8 mouse cellular contexts compared by ENCODE assay signal in the genomic region with DNA sequence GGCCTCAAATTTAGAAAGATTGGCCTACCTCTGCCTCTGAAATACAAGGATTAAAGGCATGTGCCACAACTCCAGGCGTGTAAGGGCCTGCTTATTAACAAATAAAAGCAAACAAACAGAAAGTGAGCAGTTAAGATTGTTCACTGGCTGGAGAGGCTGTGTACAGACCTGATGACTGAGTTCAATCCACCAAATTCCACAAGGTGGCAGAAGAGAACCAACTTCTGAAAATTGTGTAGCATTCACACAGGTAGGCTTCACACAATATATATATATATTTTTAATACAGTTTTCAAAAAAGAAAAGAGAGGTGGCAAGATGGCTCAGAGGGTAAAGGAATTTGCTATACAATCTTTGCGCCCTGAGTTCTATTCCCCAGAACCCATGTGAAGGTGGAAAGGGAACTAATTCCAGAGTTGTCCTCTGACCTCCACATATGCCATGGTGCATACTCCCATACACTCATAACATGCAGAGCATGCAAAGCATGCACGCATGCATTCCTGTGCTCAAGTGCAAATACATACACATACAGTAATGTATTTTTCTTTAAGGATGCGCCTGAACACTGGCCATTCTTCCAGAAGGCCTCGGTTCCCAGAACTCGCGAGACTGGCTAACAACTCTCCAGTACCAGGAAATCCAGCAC. TPM values are rescaled to one million over a fixed set of nuclear protein-coding genes. Genes with fewer than 3 reads are reported as not detected.
DNase-seq lines count a peak whose midpoint lies in the region; ATAC-seq and TF ChIP-seq lines count a peak whose summit lies in the region.

No protein-coding gene starts in this region.

- no peak overlapping the region for H3K4me2 ChIP-seq in midbrain, embryonic 11.5 days
- no peak overlapping the region for H3K4me2 ChIP-seq in midbrain, embryonic 15.5 days
- no peak overlapping the region for H3K4me2 ChIP-seq in hindbrain, postnatal 0 days (ENCODE audit: low read depth, low read length)

- TF ChIP-seq CTCF in hindbrain, postnatal 0 days (IDR thresholded peaks at IDR 0.05; ENCODE audit: low read depth) = peak; percentile 78

- peaks cover 3% of the 10 kb centered on the region; the same call in 1 of the 2 replicates for H3K27me3 ChIP-seq in midbrain, embryonic 11.5 days (ENCODE audit: control insufficient read depth, insufficient read depth, low read length)
- H3K27me3 ChIP-seq in midbrain, embryonic 15.5 days (replicated peaks) = no peaks in the 10 kb centered on the region
- H3K27me3 ChIP-seq in hindbrain, postnatal 0 days (ENCODE audit: insufficient read depth, low read length) = no peaks in the 10 kb centered on the region

- peak; percentile 63 for DNase-seq in heart, adult 11 months
- no peak for DNase-seq in heart, postnatal 25 days (ENCODE audit: low spot score)
- DNase-seq in midbrain, embryonic 11.5 days (ENCODE audit: low spot score, missing footprints) = peak; percentile 92
- peak; percentile 64 for DNase-seq in R1 (ENCODE audit: low read depth, low spot score)
- DNase-seq in hindbrain, postnatal 0 days (ENCODE audit: low spot score) = peak; percentile 87
- DNase-seq in retina, postnatal 1 day = peak; percentile 74
- DNase-seq in urinary bladder, adult 2 months (ENCODE audit: low spot score) = no peak

- no peaks in the 10 kb centered on the region for H3K9me3 ChIP-seq in midbrain, embryonic 11.5 days (ENCODE audit: control insufficient read depth, low read length)
- no peaks in the 10 kb centered on the region for H3K9me3 ChIP-seq in midbrain, embryonic 15.5 days
- no peaks in the 10 kb centered on the region for H3K9me3 ChIP-seq in hindbrain, postnatal 0 days (ENCODE audit: low read length)

- 67% methylated on average over 7 of the region's 7 CpGs for WGBS in midbrain, embryonic 11.5 days
- 70% methylated on average over 7 of the region's 7 CpGs for WGBS in midbrain, embryonic 15.5 days
- 69% methylated on average over 7 of the region's 7 CpGs for WGBS in hindbrain, postnatal 0 days

- ATAC-seq in midbrain, embryonic 11.5 days (ENCODE audit: low FRiP score) = no peak
- no peak for ATAC-seq in midbrain, embryonic 15.5 days (replicated peaks)
- no peak for ATAC-seq in hindbrain, postnatal 0 days

- peaks cover 3% of the 10 kb centered on the region; the same call in 1 of the 2 replicates for H3K4me1 ChIP-seq in midbrain, embryonic 11.5 days (ENCODE audit: control insufficient read depth, insufficient read depth, low read length)
- peaks cover 10% of the 10 kb centered on the region; the same call in 1 of the 2 replicates for H3K4me1 ChIP-seq in midbrain, embryonic 15.5 days
- H3K4me1 ChIP-seq in hindbrain, postnatal 0 days (ENCODE audit: insufficient read depth, low read length) = peaks cover 5% of the 10 kb centered on the region; the same call in 1 of the 2 replicates

- H3K9ac ChIP-seq in midbrain, embryonic 11.5 days (ENCODE audit: low read length) = no peak overlapping the region
- H3K9ac ChIP-seq in midbrain, embryonic 15.5 days = no peak overlapping the region
- H3K9ac ChIP-seq in hindbrain, postnatal 0 days (replicated peaks; ENCODE audit: low read length) = no peak overlapping the region

- intact Hi-C loops in heart, postnatal 25 days (cut with DNase I) = loop anchor here (5.0 kb wide), 1 partner anchor 530 kb away; no protein-coding TSS in a partner anchor

- H3K27ac ChIP-seq in midbrain, embryonic 11.5 days (ENCODE audit: low read depth, low read length) = no peak overlapping the region
- H3K27ac ChIP-seq in midbrain, embryonic 15.5 days = no peak overlapping the region
- no peak overlapping the region for H3K27ac ChIP-seq in hindbrain, postnatal 0 days

- H3K4me3 ChIP-seq in midbrain, embryonic 11.5 days (ENCODE audit: low read depth, low read length) = no peak overlapping the region
- H3K4me3 ChIP-seq in midbrain, embryonic 15.5 days = no peak overlapping the region
- no peak overlapping the region for H3K4me3 ChIP-seq in hindbrain, postnatal 0 days (ENCODE audit: low read length)

- H3K36me3 ChIP-seq in midbrain, embryonic 11.5 days (ENCODE audit: control insufficient read depth, insufficient read depth, low read length) = no peaks in the 10 kb centered on the region
- H3K36me3 ChIP-seq in midbrain, embryonic 15.5 days (replicated peaks) = no peaks in the 10 kb centered on the region
- H3K36me3 ChIP-seq in hindbrain, postnatal 0 days (ENCODE audit: insufficient read depth, low read length) = no peaks in the 10 kb centered on the region

RNA-seq across cellular contexts. Expression of gene Snta1, which starts 4.2 kb away (rescaled TPM):
- total RNA-seq in heart, postnatal 25 days (2021) = 10 to 100 TPM; 88.8 to 90.4 TPM
- polyA plus RNA-seq in midbrain, embryonic 11.5 days (2014; fragmentation: Nextera tagmentation; extraction: Ambion mirVana) = 2.0 and 2.3 TPM in 2 replicates
- polyA plus RNA-seq in midbrain, embryonic 15.5 days (2015; fragmentation: Nextera tagmentation; extraction: Ambion mirVana) = 10.2 and 13.2 TPM in 2 replicates
- total RNA-seq in hindbrain, postnatal 0 days (2014; rRNA removed) = 40.4 and 41.1 TPM in 2 replicates
- polyA plus RNA-seq in hindbrain, postnatal 0 days (2015; fragmentation: Nextera tagmentation; extraction: Ambion mirVana) = 20.0 and 20.1 TPM in 2 replicates
- 16.5 and 17.7 TPM in 2 replicates for polyA plus RNA-seq in urinary bladder, adult 2 months (2012; rRNA removed)

RNA-seq across cellular contexts. Expression of gene Cbfa2t2, which starts 24.1 kb away (rescaled TPM):
- total RNA-seq in heart, postnatal 25 days (2021) = 10 to 100 TPM; 14.3 to 18.4 TPM
- polyA plus RNA-seq in midbrain, embryonic 11.5 days (2014; fragmentation: Nextera tagmentation; extraction: Ambion mirVana) = 75.2 and 76.1 TPM in 2 replicates
- polyA plus RNA-seq in midbrain, embryonic 15.5 days (2015; fragmentation: Nextera tagmentation; extraction: Ambion mirVana) = 55.8 and 59.3 TPM in 2 replicates
- 48.3 and 51.7 TPM in 2 replicates for total RNA-seq in hindbrain, postnatal 0 days (2014; rRNA removed)
- 31.6 and 33.4 TPM in 2 replicates for polyA plus RNA-seq in hindbrain, postnatal 0 days (2015; fragmentation: Nextera tagmentation; extraction: Ambion mirVana)
- 16.2 and 16.6 TPM in 2 replicates for polyA plus RNA-seq in urinary bladder, adult 2 months (2012; rRNA removed)

RNA-seq across cellular contexts. Expression of gene Cdk5rap1, which starts 39.3 kb away (rescaled TPM):
- total RNA-seq in heart, postnatal 25 days (2021) = 10 to 100 TPM; 23.1 to 25.6 TPM
- polyA plus RNA-seq in midbrain, embryonic 11.5 days (2014; fragmentation: Nextera tagmentation; extraction: Ambion mirVana) = 15.1 and 18.1 TPM in 2 replicates
- 14.0 and 16.5 TPM in 2 replicates for polyA plus RNA-seq in midbrain, embryonic 15.5 days (2015; fragmentation: Nextera tagmentation; extraction: Ambion mirVana)
- 9.6 and 13.2 TPM in 2 replicates for total RNA-seq in hindbrain, postnatal 0 days (2014; rRNA removed)
- polyA plus RNA-seq in hindbrain, postnatal 0 days (2015; fragmentation: Nextera tagmentation; extraction: Ambion mirVana) = 5.0 and 6.6 TPM in 2 replicates
- 16.9 and 25.0 TPM in 2 replicates for polyA plus RNA-seq in urinary bladder, adult 2 months (2012; rRNA removed)

Comparison
In these comparisons a context has a peak if more than half of its experiments do, and no peak if none do; other contexts are left out.
1. DNase-seq: peak in heart, adult 11 months (single experiment), midbrain, embryonic 11.5 days (single experiment), R1 (single experiment), hindbrain, postnatal 0 days (single experiment) and retina, postnatal 1 day (single experiment); none in heart, postnatal 25 days (single experiment) and urinary bladder, adult 2 months (single experiment).